Mouse (Mus musculus) kidney, postnatal 0 days (tissue): ENCODE measurements at regions not wholly inside any gene's neighbourhood (a gene's known extent, or its start where the extent isn't known, plus 50 kb on each side); places are given as distances from the start of the nearest gene placed in this dataset.

Experiments
- ATAC-seq: fragments of 200-750 bp; cut with Nextera tagmentation; replicated peaks from 2 replicates; pipeline ENCODE4 v1.8.0; 2017; ENCODE audit warnings: low read depth, moderate number of reproducible peaks, moderate TSS enrichment, moderate library complexity; ENCODE audit not compliant: low FRiP score
- DNase-seq: peaks from one replicate; pipeline ENCODE4 v3.0.0-alpha.2; 2016; ENCODE audit warnings: low spot score
- H3K27ac ChIP-seq: fragments of 300-500 bp; sonication (generic); 2 replicates; pipeline ENCODE4 v1.5.1; 2014; ENCODE audit warnings: mild to moderate bottlenecking
- H3K27me3 ChIP-seq: fragments of 300-500 bp; sonication (generic); 2 replicates; pipeline ENCODE4 v1.6.1; 2014; ENCODE audit warnings: low read length, mixed read lengths; ENCODE audit not compliant: insufficient read depth
- H3K36me3 ChIP-seq: fragments of 300-500 bp; sonication (generic); 2 replicates; pipeline ENCODE4 v1.6.1; 2014; ENCODE audit warnings: low read length, mixed read lengths; ENCODE audit not compliant: insufficient read depth
- H3K4me1 ChIP-seq: fragments of 300-500 bp; sonication (generic); replicated peaks from 2 replicates; pipeline ENCODE4 v1.6.1; 2014; ENCODE audit warnings: antibody characterized with exemption, low read length, mixed read lengths; ENCODE audit not compliant: insufficient read depth
- H3K4me2 ChIP-seq: fragments of 300-500 bp; sonication (generic); 2 replicates; pipeline ENCODE4 v1.6.1; 2014; ENCODE audit warnings: mild to moderate bottlenecking, low read length, moderate library complexity, mixed read lengths
- H3K4me3 ChIP-seq: fragments of 300-500 bp; sonication (generic); replicated peaks from 2 replicates; pipeline ENCODE4 v1.5.1; 2014; ENCODE audit warnings: low read depth, low read length
- H3K9ac ChIP-seq: fragments of 300-500 bp; sonication (generic); 2 replicates; pipeline ENCODE4 v1.6.1; 2014; ENCODE audit warnings: low read depth, low read length
- H3K9me3 ChIP-seq: fragments of 300-500 bp; sonication (generic); replicated peaks from 2 replicates; pipeline ENCODE4 v1.6.1; 2016; ENCODE audit warnings: low read length, inconsistent platforms, mixed read lengths
- CTCF ChIP-seq: IDR thresholded peaks from 2 replicates; pipeline ENCODE4 v1.5.1; 2016; ENCODE audit warnings: antibody characterized with exemption, low read depth, mild to moderate bottlenecking, moderate library complexity
- WGBS: fragments of 180-500 bp; shearing (Covaris S2); extraction: QIAGEN DNeasy Blood & Tissue Kit; methylation state at CpG from one replicate; pipeline ENCODE4 v1.1.7; 2014; 5-methylcytosine and 5-hydroxymethylcytosine counted together

- Histone ChIP-seq H3K9ac (no peak overlapping the region), H3K36me3 (no peaks in the 10 kb centered on the region), H3K4me1 (no peaks in the 10 kb centered on the region), H3K27ac (no peak overlapping the region), H3K4me3 (no peak overlapping the region), H3K4me2 (no peak overlapping the region), H3K9me3 (no peaks in the 10 kb centered on the region), H3K27me3 (no peaks in the 10 kb centered on the region)
- DNase-seq (no peak), ATAC-seq (no peak)
- TF ChIP-seq CTCF, result no peak
- 85% methylated on average over 6 of the region's 6 CpGs for WGBS
These were observed 171.1 kb downstream of the Fndc1 start for GRCm38 (mm10) chr17:7655966-7656365.

- TF ChIP-seq CTCF, result no peak
- no peaks in the 10 kb centered on the region for H3K36me3 ChIP-seq
- no peak overlapping the region for H3K4me2 ChIP-seq
- H3K9me3 ChIP-seq, result no peaks in the 10 kb centered on the region
- DNase-seq (peak; percentile 52), ATAC-seq (0 out of 2 replicates have a peak, but pooled peaks have one; percentile 21)
- 36% methylated on average over 7 of the region's 7 CpGs for WGBS
- H3K4me1 ChIP-seq, result no peaks in the 10 kb centered on the region
- H3K27me3 ChIP-seq, result no peaks in the 10 kb centered on the region
- H3K9ac ChIP-seq, result no peak overlapping the region
- H3K4me3 ChIP-seq, result no peak overlapping the region
- H3K27ac ChIP-seq, result no peak overlapping the region
These were observed 173.0 kb downstream of the Fndc1 start for GRCm38 (mm10) chr17:7654064-7654564.

GRCm38 (mm10) chr17:7652037-7652436 is 175.1 kb downstream of the Fndc1 start:
- no peak for TF ChIP-seq CTCF
- H3K27ac ChIP-seq, result no peak overlapping the region
- no peak for ATAC-seq
- H3K9me3 ChIP-seq, result no peaks in the 10 kb centered on the region
- H3K4me3 ChIP-seq, result no peak overlapping the region
- no peak for DNase-seq
- no peak overlapping the region for H3K4me2 ChIP-seq
- no peaks in the 10 kb centered on the region for H3K4me1 ChIP-seq
- 69% methylated on average over 1 of the region's 1 CpGs for WGBS
- H3K27me3 ChIP-seq, result no peaks in the 10 kb centered on the region
- H3K9ac ChIP-seq, result no peak overlapping the region
- no peaks in the 10 kb centered on the region for H3K36me3 ChIP-seq

- WGBS, result 82% methylated on average over 4 of the region's 4 CpGs
These were observed 176.7 kb downstream of the Fndc1 start for GRCm38 (mm10) chr17:7650417-7650816.

GRCm38 (mm10) chr17:7644857-7645481 is 182.1 kb downstream of the Fndc1 start:
- 72% methylated on average over 9 of the region's 9 CpGs for WGBS
- DNase-seq (no peak), ATAC-seq (no peak)

More at GRCm38 (mm10) chr17:7650417-7650816, 176.7 kb downstream of the Fndc1 start:
- H3K9ac ChIP-seq, result no peak overlapping the region
- no peaks in the 10 kb centered on the region for H3K4me1 ChIP-seq
- no peak overlapping the region for H3K27ac ChIP-seq
- ATAC-seq (no peak), DNase-seq (no peak)
- H3K4me3 ChIP-seq, result no peak overlapping the region
- H3K9me3 ChIP-seq, result no peaks in the 10 kb centered on the region
- TF ChIP-seq CTCF, result no peak
- no peaks in the 10 kb centered on the region for H3K36me3 ChIP-seq
- no peaks in the 10 kb centered on the region for H3K27me3 ChIP-seq
- no peak overlapping the region for H3K4me2 ChIP-seq

GRCm38 (mm10) chr17:7643640-7644039 is 183.5 kb downstream of the Fndc1 start:
- TF ChIP-seq CTCF, result no peak

More at GRCm38 (mm10) chr17:7644857-7645481, 182.1 kb downstream of the Fndc1 start:
- no peak for TF ChIP-seq CTCF
- H3K4me1 ChIP-seq, result no peaks in the 10 kb centered on the region
- H3K27ac ChIP-seq, result no peak overlapping the region
- no peak overlapping the region for H3K4me3 ChIP-seq
- H3K27me3 ChIP-seq, result no peaks in the 10 kb centered on the region
- no peaks in the 10 kb centered on the region for H3K9me3 ChIP-seq
- no peaks in the 10 kb centered on the region for H3K36me3 ChIP-seq
- H3K9ac ChIP-seq, result no peak overlapping the region
- H3K4me2 ChIP-seq, result no peak overlapping the region

More at GRCm38 (mm10) chr17:7643640-7644039, 183.5 kb downstream of the Fndc1 start:
- ATAC-seq, result no peak
- no peaks in the 10 kb centered on the region for H3K36me3 ChIP-seq
- DNase-seq, result no peak
- no peaks in the 10 kb centered on the region for H3K4me1 ChIP-seq
- 93% methylated on average over 4 of the region's 4 CpGs for WGBS
- no peak overlapping the region for H3K9ac ChIP-seq
- H3K4me2 ChIP-seq, result no peak overlapping the region
- no peak overlapping the region for H3K27ac ChIP-seq
- no peak overlapping the region for H3K4me3 ChIP-seq
- H3K27me3 ChIP-seq, result no peaks in the 10 kb centered on the region
- H3K9me3 ChIP-seq, result no peaks in the 10 kb centered on the region
